Mouse (Mus musculus) limb, embryonic 14.5 days (tissue): ENCODE data around the gene Focad. TPM values are rescaled to one million over a fixed set of nuclear protein-coding genes. Genes with fewer than 3 reads are reported as not detected.

ENCODE experiments used
- ATAC-seq: fragments of 200-750 bp; cut with Nextera tagmentation; 2 replicates; pipeline ENCODE4 v1.8.0; 2017; ENCODE audit warnings: low read depth, moderate number of reproducible peaks, moderate TSS enrichment; ENCODE audit not compliant: low FRiP score
- DNase-seq: peaks from one replicate; pipeline ENCODE4 v3.0.0-alpha.2; 2015; ENCODE audit warnings: low spot score
- H3K27ac ChIP-seq: fragments of 300-500 bp; sonication (generic); replicated peaks from 2 replicates; pipeline ENCODE4 v1.5.1; 2014; ENCODE audit warnings: low read depth, mild to moderate bottlenecking, low read length, moderate library complexity, mixed read lengths
- H3K27me3 ChIP-seq: fragments of 300-500 bp; sonication (generic); 2 replicates; pipeline ENCODE4 v1.6.1; 2014; ENCODE audit warnings: low read length, mixed read lengths; ENCODE audit not compliant: control insufficient read depth, insufficient read depth
- H3K36me3 ChIP-seq: fragments of 300-500 bp; sonication (generic); 2 replicates; pipeline ENCODE4 v1.6.1; 2014; ENCODE audit warnings: mild to moderate bottlenecking, low read length, moderate library complexity, mixed read lengths; ENCODE audit not compliant: control insufficient read depth, insufficient read depth
- H3K4me1 ChIP-seq: fragments of 300-500 bp; sonication (generic); 2 replicates; pipeline ENCODE4 v1.6.1; 2014; ENCODE audit warnings: antibody characterized with exemption, low read length, mixed read lengths; ENCODE audit not compliant: control insufficient read depth, insufficient read depth
- H3K4me2 ChIP-seq: fragments of 300-500 bp; sonication (generic); replicated peaks from 2 replicates; pipeline ENCODE4 v1.6.1; 2014; ENCODE audit warnings: low read depth, mild to moderate bottlenecking, low read length, moderate library complexity; ENCODE audit not compliant: severe bottlenecking
- H3K4me3 ChIP-seq: fragments of 300-500 bp; sonication (generic); replicated peaks from 2 replicates; pipeline ENCODE4 v1.5.1; 2014; ENCODE audit warnings: low read length
- H3K9ac ChIP-seq: fragments of 300-500 bp; sonication (generic); 2 replicates; pipeline ENCODE4 v1.6.1; 2014; ENCODE audit warnings: mild to moderate bottlenecking, low read depth, low read length, moderate library complexity; ENCODE audit not compliant: severe bottlenecking
- H3K9me3 ChIP-seq: fragments of 300-500 bp; sonication (generic); 2 replicates; pipeline ENCODE4 v1.6.1; 2016; ENCODE audit warnings: low read length; ENCODE audit not compliant: control insufficient read depth
- POLR2A ChIP-seq: fragments of 200-500 bp; IDR thresholded peaks from 2 replicates; pipeline ENCODE4 v1.8.0; 2012; ENCODE audit warnings: inconsistent platforms, mild to moderate bottlenecking, moderate library complexity, borderline replicate concordance; ENCODE audit not compliant: insufficient read depth, insufficient read length; ENCODE audit errors: extremely low read depth
- WGBS: fragments of 180-500 bp; shearing (Covaris S2); extraction: QIAGEN DNeasy Blood & Tissue Kit; methylation state at CpG from one replicate; pipeline ENCODE4 v1.1.7; 2014; 5-methylcytosine and 5-hydroxymethylcytosine counted together
- polyA plus RNA-seq, 2 experiments: library from polyadenylated mRNA; depleted of rRNA in 1 of 2; stranded (reverse) in 1 of 2; unstranded in 1 of 2; fragments of >200 nt; fragmentation: Nextera tagmentation in 1 of 2; extraction: Ambion mirVana in 1 of 2; gene quantifications; 2 replicates each; pipeline versions ENCODE4 v1.2.1 to v1.2.3; 2012 to 2014

Focad gene
- polyA plus RNA-seq, 2 experiments: 15.7 to 19.5 TPM

DNA sequence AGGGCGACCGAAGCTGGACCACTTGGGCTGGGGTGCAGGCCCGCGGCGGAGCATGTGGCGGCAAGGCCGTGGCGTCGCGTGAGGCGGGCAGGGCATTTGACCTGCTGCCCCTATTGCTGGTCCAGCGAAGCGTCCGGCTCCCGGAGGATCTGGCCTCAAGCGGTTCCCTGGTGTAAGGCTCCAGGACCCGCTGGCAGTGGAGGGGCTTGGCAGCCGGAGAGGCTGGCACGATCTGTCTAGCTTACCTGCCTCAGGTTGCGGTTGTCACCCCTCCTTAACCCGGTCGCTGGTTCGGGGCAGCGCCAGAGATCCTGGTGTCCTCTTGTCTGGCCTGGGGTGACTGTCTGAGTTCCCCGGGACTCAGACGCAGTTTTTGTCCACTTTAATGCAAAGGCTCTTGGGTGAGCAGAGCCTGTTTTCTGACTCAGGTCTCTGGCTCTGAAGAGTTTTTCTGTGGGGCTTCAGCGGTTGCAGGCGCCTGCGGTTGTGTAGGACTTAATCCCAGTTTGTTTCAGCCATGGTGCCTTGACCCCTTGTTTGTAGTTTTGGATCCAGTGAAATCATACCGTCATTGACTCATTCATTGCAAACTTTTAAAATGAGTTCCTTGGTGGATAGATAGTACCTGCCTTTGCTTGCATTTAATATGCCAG is 465 bp downstream of the Focad start:
- peak; percentile 42 for ATAC-seq

DNA sequence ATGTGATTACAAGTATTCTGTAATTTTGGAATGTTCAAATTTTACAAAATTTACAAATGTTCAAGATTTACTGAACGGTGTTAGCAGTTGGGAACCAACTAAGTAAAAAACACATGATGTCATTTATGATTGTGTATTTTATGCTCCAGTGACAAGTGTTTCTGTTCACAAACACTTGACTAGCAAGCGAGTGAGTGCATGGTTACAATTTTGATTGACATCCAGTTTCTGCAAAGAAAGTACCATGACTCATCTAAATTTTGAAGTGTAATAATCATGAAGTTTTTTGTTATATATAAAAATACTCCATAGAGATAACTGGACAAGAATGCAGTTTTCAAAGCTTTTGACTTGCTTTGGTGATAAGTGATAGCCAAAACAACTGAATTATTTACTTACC is 1.3 kb downstream of the Focad start:
- TF ChIP-seq POLR2A: no peak
- 81% methylated on average over 2 of the region's 2 CpGs for WGBS

More for the DNA sequence above, 465 bp downstream of the Focad start:
- DNase-seq: no peak
- 1% methylated on average over 28 of the region's 30 CpGs for WGBS
- no peaks in the 10 kb centered on the region for H3K27me3 ChIP-seq
- no peak overlapping the region for H3K27ac ChIP-seq
- H3K4me2 ChIP-seq: peak overlapping the region; percentile 97
- no peak for TF ChIP-seq POLR2A
- H3K36me3 ChIP-seq: no peaks in the 10 kb centered on the region
- H3K9me3 ChIP-seq: no peaks in the 10 kb centered on the region
- H3K9ac ChIP-seq: peak overlapping the region; percentile 68
- H3K4me1 ChIP-seq: peaks cover 3% of the 10 kb centered on the region; the same call in 1 of the 2 replicates
- H3K4me3 ChIP-seq: peak overlapping the region; percentile 80

DNA sequence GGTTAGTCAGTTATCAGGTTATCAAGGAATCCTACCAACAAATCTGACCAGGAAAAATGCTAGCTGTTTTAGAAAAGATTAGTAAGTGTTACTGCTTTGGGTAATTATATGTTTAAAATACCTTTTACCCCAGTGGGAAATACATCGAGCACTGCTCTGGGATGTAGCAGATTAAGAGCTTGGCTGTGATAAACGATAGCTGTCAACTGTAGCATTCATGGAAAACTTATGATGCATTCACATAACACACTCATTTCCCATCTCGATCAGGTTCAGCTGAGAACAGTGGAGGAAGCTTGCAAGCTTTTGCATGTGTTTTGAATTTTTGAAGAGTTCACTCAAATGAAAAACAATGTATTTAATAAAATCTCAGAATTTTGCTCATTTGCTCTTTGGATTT is 14.2 kb downstream of the Focad start:
- no peak for TF ChIP-seq POLR2A
- Histone ChIP-seq H3K9me3 (no peaks in the 10 kb centered on the region), H3K9ac (no peak overlapping the region), H3K4me3 (no peak overlapping the region), H3K4me2 (no peak overlapping the region), H3K36me3 (no peaks in the 10 kb centered on the region), H3K27ac (no peak overlapping the region), H3K4me1 (no peaks in the 10 kb centered on the region), H3K27me3 (no peaks in the 10 kb centered on the region)
- ATAC-seq (no peak), DNase-seq (no peak)
- 40% methylated on average over 3 of the region's 3 CpGs for WGBS

More for the DNA sequence above, 1.3 kb downstream of the Focad start:
- H3K36me3 ChIP-seq: no peaks in the 10 kb centered on the region
- no peak overlapping the region for H3K9ac ChIP-seq
- H3K4me2 ChIP-seq: no peak overlapping the region
- no peak overlapping the region for H3K4me3 ChIP-seq
- H3K27ac ChIP-seq: no peak overlapping the region
- H3K9me3 ChIP-seq: no peaks in the 10 kb centered on the region
- H3K4me1 ChIP-seq: peaks cover 3% of the 10 kb centered on the region; the same call in 1 of the 2 replicates
- no peak for DNase-seq
- no peak for ATAC-seq
- H3K27me3 ChIP-seq: no peaks in the 10 kb centered on the region

DNA sequence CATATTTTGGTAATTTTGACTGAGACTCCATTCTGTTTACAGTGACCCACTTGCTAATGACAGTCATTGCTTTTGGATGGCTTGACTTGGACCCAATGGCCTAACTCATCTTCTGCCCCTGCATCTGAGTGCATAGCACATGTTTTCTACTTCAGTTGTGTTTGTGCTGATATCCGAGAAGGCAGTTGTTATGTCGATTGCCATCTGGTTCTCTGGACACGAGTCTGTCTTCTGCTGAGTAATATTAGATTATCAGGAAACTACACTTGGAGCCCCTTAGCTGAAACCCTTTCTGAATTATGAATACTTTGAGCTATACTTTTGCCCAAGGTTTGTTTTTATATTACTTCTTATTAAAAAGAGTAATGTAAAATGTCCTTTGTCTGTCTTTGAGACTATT is 22.9 kb downstream of the Focad start:
- Histone ChIP-seq H3K4me3 (no peak overlapping the region), H3K9me3 (no peaks in the 10 kb centered on the region), H3K36me3 (no peaks in the 10 kb centered on the region), H3K27me3 (no peaks in the 10 kb centered on the region), H3K9ac (no peak overlapping the region), H3K4me1 (no peaks in the 10 kb centered on the region), H3K27ac (no peak overlapping the region), H3K4me2 (no peak overlapping the region)
- DNase-seq: no peak
- TF ChIP-seq POLR2A: no peak
- WGBS: 53% methylated on average over 3 of the region's 3 CpGs
- no peak for ATAC-seq

DNA sequence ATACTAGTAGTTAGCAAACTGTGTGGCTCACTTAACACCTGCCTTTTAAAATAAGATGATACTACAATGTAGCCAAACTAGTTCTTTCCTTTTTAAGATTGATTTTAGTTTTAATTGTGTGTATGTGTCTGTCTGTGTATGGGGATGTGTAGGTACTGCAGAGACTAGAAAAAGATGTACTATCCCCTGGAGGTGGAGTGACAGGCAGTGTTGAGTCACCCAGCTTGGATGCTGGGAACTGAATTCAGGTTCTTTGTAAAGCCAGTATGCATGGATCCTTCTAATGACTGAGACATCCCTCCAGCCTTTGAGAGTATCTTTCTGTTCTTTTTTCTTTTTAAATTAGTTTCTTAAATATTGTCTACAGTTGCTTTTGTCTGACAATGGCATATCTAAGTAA is 23.5 kb downstream of the Focad start:
- ATAC-seq: no peak
- Histone ChIP-seq H3K9ac (no peak overlapping the region), H3K27me3 (no peaks in the 10 kb centered on the region), H3K9me3 (no peaks in the 10 kb centered on the region), H3K4me2 (no peak overlapping the region), H3K27ac (no peak overlapping the region), H3K4me1 (no peaks in the 10 kb centered on the region), H3K4me3 (no peak overlapping the region), H3K36me3 (no peaks in the 10 kb centered on the region)
- no peak for TF ChIP-seq POLR2A
- DNase-seq: no peak
